Mouse (Mus musculus): ENCODE data around the gene Gpc6. TPM values are rescaled to one million over a fixed set of nuclear protein-coding genes. Genes with fewer than 3 reads are reported as not detected.

Gpc6 gene
- total and polyA plus RNA-seq, 3 experiments: 4.6 to 10.3 (median 8.0) TPM

- Histone ChIP-seq H3K79me2 (replicated peaks; ENCODE audit: control insufficient read depth, insufficient read depth, low read length) (no peaks in the 10 kb centered on the region), H3K9ac (ENCODE audit: low read depth, low read length) (no peak overlapping the region), H3K27me3 (ENCODE audit: control insufficient read depth, insufficient read depth, low read length) (no peaks in the 10 kb centered on the region), H3K4me1 (ENCODE audit: control insufficient read depth, insufficient read depth, low read length) (no peaks in the 10 kb centered on the region), H3K36me3 (ENCODE audit: control insufficient read depth, insufficient read depth, low read length) (no peaks in the 10 kb centered on the region), H3K27ac (no peak overlapping the region), H3K4me3 (no peak overlapping the region)
- TF ChIP-seq EP300 (IDR thresholded peaks at IDR 0.05; ENCODE audit: insufficient read depth, low read depth, low read length) (no peak), CTCF (IDR thresholded peaks at IDR 0.05) (no peak)
- 58% methylated on average over 5 of the region's 5 CpGs for WGBS
- DNase-seq: no peak
- intact Hi-C loops (cut with DNase I): no loop called here
Measured at GRCm38 (mm10) chr14:117022180-117022799, 97.2 kb downstream of the Gpc6 start.

GRCm38 (mm10) chr14:117034146-117034545 is 109.0 kb downstream of the Gpc6 start:
- Histone ChIP-seq H3K4me3 (no peak overlapping the region), H3K27ac (no peak overlapping the region), H3K79me2 (replicated peaks; ENCODE audit: control insufficient read depth, insufficient read depth, low read length) (no peaks in the 10 kb centered on the region), H3K9ac (ENCODE audit: low read depth, low read length) (no peak overlapping the region), H3K36me3 (ENCODE audit: control insufficient read depth, insufficient read depth, low read length) (no peaks in the 10 kb centered on the region), H3K27me3 (ENCODE audit: control insufficient read depth, insufficient read depth, low read length) (no peaks in the 10 kb centered on the region), H3K4me1 (ENCODE audit: control insufficient read depth, insufficient read depth, low read length) (no peaks in the 10 kb centered on the region; the same call in 1 of the 2 replicates)
- 85% methylated on average over 4 of the region's 4 CpGs for WGBS
- intact Hi-C loops (cut with DNase I): no loop called here
- TF ChIP-seq POLR2A (IDR thresholded peaks at IDR 0.05; ENCODE audit: insufficient read depth, low read depth, low read length): no peak
- TF ChIP-seq EP300 (IDR thresholded peaks at IDR 0.05; ENCODE audit: insufficient read depth, low read depth, low read length): no peak
- no peak for TF ChIP-seq CTCF (IDR thresholded peaks at IDR 0.05)
- no peak for DNase-seq

GRCm38 (mm10) chr14:117041017-117041416 is 115.9 kb downstream of the Gpc6 start:
- no peak overlapping the region for H3K27ac ChIP-seq
- no peak overlapping the region for H3K9ac ChIP-seq (ENCODE audit: low read depth, low read length)
- H3K27me3 ChIP-seq (ENCODE audit: control insufficient read depth, insufficient read depth, low read length): no peaks in the 10 kb centered on the region
- no peak for DNase-seq
- WGBS: 88% methylated on average over 5 of the region's 5 CpGs
- intact Hi-C loops (cut with DNase I): no loop called here
- H3K4me3 ChIP-seq: no peak overlapping the region
- no peaks in the 10 kb centered on the region for H3K36me3 ChIP-seq (ENCODE audit: control insufficient read depth, insufficient read depth, low read length)
- H3K4me1 ChIP-seq (ENCODE audit: control insufficient read depth, insufficient read depth, low read length): no peaks in the 10 kb centered on the region
- TF ChIP-seq CTCF (IDR thresholded peaks at IDR 0.05): no peak
- no peaks in the 10 kb centered on the region for H3K79me2 ChIP-seq (replicated peaks; ENCODE audit: control insufficient read depth, insufficient read depth, low read length)

DNA sequence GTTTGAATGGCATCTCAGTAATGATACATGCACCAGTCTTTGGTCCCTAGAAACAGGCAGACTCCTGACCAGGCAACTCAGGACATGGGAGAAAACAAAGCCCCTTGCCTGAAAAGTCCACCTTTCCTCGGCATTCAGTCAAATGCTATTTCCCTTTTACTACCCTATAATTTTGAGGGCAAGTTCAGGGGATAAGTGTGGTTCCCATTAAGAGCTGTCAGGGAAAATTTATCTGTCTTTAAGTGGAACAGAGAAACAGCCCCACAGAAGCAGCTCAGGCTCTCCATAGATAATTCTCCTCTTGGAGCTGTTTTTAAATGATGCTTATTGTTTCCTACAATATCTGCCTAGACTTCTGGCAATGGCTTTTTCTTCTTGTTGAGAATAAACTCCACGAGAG is 123.8 kb downstream of the Gpc6 start:
- 59% methylated on average over 2 of the region's 2 CpGs for WGBS
- intact Hi-C loops (cut with DNase I): no loop called here

DNA sequence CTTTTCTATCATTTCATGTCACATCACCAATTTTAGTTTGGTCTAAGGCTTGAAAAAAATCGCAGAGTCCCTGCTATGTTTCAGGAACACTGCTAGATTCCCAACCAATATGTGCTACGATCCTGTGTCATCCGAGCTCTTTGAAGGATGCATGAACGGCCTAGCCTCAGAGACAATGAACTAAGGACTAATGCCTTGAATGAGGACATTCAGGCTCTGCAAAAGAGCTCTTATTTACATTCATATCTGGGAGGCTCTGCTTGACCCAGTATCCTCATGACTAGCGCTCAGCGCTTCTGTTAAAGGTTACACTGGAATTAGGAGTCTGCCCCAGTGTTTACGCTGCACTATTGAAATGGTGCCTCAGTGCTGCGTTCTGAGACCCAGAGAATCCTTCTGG is 125.8 kb downstream of the Gpc6 start:
- Histone ChIP-seq H3K27me3 (ENCODE audit: control insufficient read depth, insufficient read depth, low read length) (no peaks in the 10 kb centered on the region), H3K9ac (ENCODE audit: low read depth, low read length) (no peak overlapping the region), H3K4me3 (no peak overlapping the region), H3K27ac (no peak overlapping the region), H3K79me2 (replicated peaks; ENCODE audit: control insufficient read depth, insufficient read depth, low read length) (no peaks in the 10 kb centered on the region), H3K36me3 (ENCODE audit: control insufficient read depth, insufficient read depth, low read length) (0 out of 2 replicates have a peak, but pooled peaks cover 1% of the 10 kb centered on the region), H3K4me1 (ENCODE audit: control insufficient read depth, insufficient read depth, low read length) (no peaks in the 10 kb centered on the region)
- TF ChIP-seq CTCF (IDR thresholded peaks at IDR 0.05) (no peak), POLR2A (IDR thresholded peaks at IDR 0.05; ENCODE audit: insufficient read depth, low read depth, low read length) (no peak), EP300 (IDR thresholded peaks at IDR 0.05; ENCODE audit: insufficient read depth, low read depth, low read length) (no peak)
- DNase-seq: no peak
- 84% methylated on average over 8 of the region's 8 CpGs for WGBS
- intact Hi-C loops (cut with DNase I): no loop called here

More for the DNA sequence above, 123.8 kb downstream of the Gpc6 start:
- no peak for TF ChIP-seq CTCF (IDR thresholded peaks at IDR 0.05)
- TF ChIP-seq POLR2A (IDR thresholded peaks at IDR 0.05; ENCODE audit: insufficient read depth, low read depth, low read length): no peak
- no peak for TF ChIP-seq EP300 (IDR thresholded peaks at IDR 0.05; ENCODE audit: insufficient read depth, low read depth, low read length)
- Histone ChIP-seq H3K4me1 (ENCODE audit: control insufficient read depth, insufficient read depth, low read length) (no peaks in the 10 kb centered on the region), H3K79me2 (replicated peaks; ENCODE audit: control insufficient read depth, insufficient read depth, low read length) (no peaks in the 10 kb centered on the region), H3K9ac (ENCODE audit: low read depth, low read length) (no peak overlapping the region), H3K27ac (no peak overlapping the region), H3K27me3 (ENCODE audit: control insufficient read depth, insufficient read depth, low read length) (no peaks in the 10 kb centered on the region), H3K36me3 (ENCODE audit: control insufficient read depth, insufficient read depth, low read length) (no peaks in the 10 kb centered on the region), H3K4me3 (no peak overlapping the region)
- DNase-seq: no peak

GRCm38 (mm10) chr14:117053361-117053760 is 128.2 kb downstream of the Gpc6 start:
- no peaks in the 10 kb centered on the region for H3K4me1 ChIP-seq (ENCODE audit: control insufficient read depth, insufficient read depth, low read length)
- H3K9ac ChIP-seq (ENCODE audit: low read depth, low read length): no peak overlapping the region
- TF ChIP-seq CTCF (IDR thresholded peaks at IDR 0.05) (no peak), EP300 (IDR thresholded peaks at IDR 0.05; ENCODE audit: insufficient read depth, low read depth, low read length) (no peak), POLR2A (IDR thresholded peaks at IDR 0.05; ENCODE audit: insufficient read depth, low read depth, low read length) (no peak)
- 0 out of 2 replicates have a peak, but pooled peaks cover 1% of the 10 kb centered on the region for H3K36me3 ChIP-seq (ENCODE audit: control insufficient read depth, insufficient read depth, low read length)
- WGBS: 88% methylated on average over 6 of the region's 6 CpGs
- intact Hi-C loops (cut with DNase I): no loop called here
- no peak overlapping the region for H3K4me3 ChIP-seq
- no peaks in the 10 kb centered on the region for H3K79me2 ChIP-seq (replicated peaks; ENCODE audit: control insufficient read depth, insufficient read depth, low read length)
- no peak for DNase-seq
- no peak overlapping the region for H3K27ac ChIP-seq
- no peaks in the 10 kb centered on the region for H3K27me3 ChIP-seq (ENCODE audit: control insufficient read depth, insufficient read depth, low read length)
